Mouse (Mus musculus) hindbrain, postnatal 0 days (tissue): ENCODE data around the gene Ribc2. TPM values are rescaled to one million over a fixed set of nuclear protein-coding genes. Genes with fewer than 3 reads are reported as not detected.

Source experiments
- ATAC-seq: fragments of 200-750 bp; cut with Nextera tagmentation; 2 replicates; pipeline ENCODE4 v1.8.0; 2017; ENCODE audit warnings: mild to moderate bottlenecking, moderate TSS enrichment, moderate library complexity
- DNase-seq: peaks from one replicate; pipeline ENCODE4 v3.0.0-alpha.2; 2015; ENCODE audit warnings: low spot score
- H3K27ac ChIP-seq: fragments of 300-500 bp; sonication (generic); 2 replicates; pipeline ENCODE4 v1.5.1; 2014; ENCODE audit warnings: mild to moderate bottlenecking
- H3K27me3 ChIP-seq: fragments of 300-500 bp; sonication (generic); 2 replicates; pipeline ENCODE4 v1.6.1; 2014; ENCODE audit warnings: low read length, mixed read lengths; ENCODE audit not compliant: insufficient read depth
- H3K36me3 ChIP-seq: fragments of 300-500 bp; sonication (generic); 2 replicates; pipeline ENCODE4 v1.6.1; 2014; ENCODE audit warnings: low read length, mixed read lengths; ENCODE audit not compliant: insufficient read depth
- H3K4me1 ChIP-seq: fragments of 300-500 bp; sonication (generic); 2 replicates; pipeline ENCODE4 v1.6.1; 2014; ENCODE audit warnings: antibody characterized with exemption, low read length, mixed read lengths; ENCODE audit not compliant: insufficient read depth
- H3K4me2 ChIP-seq: fragments of 300-500 bp; sonication (generic); 2 replicates; pipeline ENCODE4 v1.6.1; 2014; ENCODE audit warnings: low read depth, mild to moderate bottlenecking, low read length, moderate library complexity, mixed read lengths
- H3K4me3 ChIP-seq: fragments of 300-500 bp; sonication (generic); 2 replicates; pipeline ENCODE4 v1.5.1; 2014; ENCODE audit warnings: low read length
- H3K9ac ChIP-seq: fragments of 300-500 bp; sonication (generic); replicated peaks from 2 replicates; pipeline ENCODE4 v1.6.1; 2014; ENCODE audit warnings: mild to moderate bottlenecking, low read length, moderate library complexity, mixed read lengths
- H3K9me3 ChIP-seq: fragments of 300-500 bp; sonication (generic); 2 replicates; pipeline ENCODE4 v1.6.1; 2016; ENCODE audit warnings: low read length, mixed read lengths
- CTCF ChIP-seq: IDR thresholded peaks from 2 replicates; pipeline ENCODE4 v1.5.1; 2016; ENCODE audit warnings: antibody characterized with exemption, control low read depth, low read depth
- WGBS: fragments of 180-500 bp; shearing (Covaris S2); extraction: QIAGEN DNeasy Blood & Tissue Kit; methylation state at CpG from one replicate; pipeline ENCODE4 v1.1.7; 2014; 5-methylcytosine and 5-hydroxymethylcytosine counted together
- polyA plus RNA-seq: library from polyadenylated mRNA; unstranded; fragments of >200 nt; fragmentation: Nextera tagmentation; extraction: Ambion mirVana; gene quantifications from 2 replicates; pipeline ENCODE4 v1.2.1, GENCODE M21; 2015
- total RNA-seq: library from RNA; depleted of rRNA; stranded (reverse); fragments of >200 nt; gene quantifications from 2 replicates; pipeline ENCODE4 v1.2.3, GENCODE M21; 2014

Gene Ribc2
- total and polyA plus RNA-seq, 2 experiments from 2014 or later: 0.73 to 0.94 TPM

DNA sequence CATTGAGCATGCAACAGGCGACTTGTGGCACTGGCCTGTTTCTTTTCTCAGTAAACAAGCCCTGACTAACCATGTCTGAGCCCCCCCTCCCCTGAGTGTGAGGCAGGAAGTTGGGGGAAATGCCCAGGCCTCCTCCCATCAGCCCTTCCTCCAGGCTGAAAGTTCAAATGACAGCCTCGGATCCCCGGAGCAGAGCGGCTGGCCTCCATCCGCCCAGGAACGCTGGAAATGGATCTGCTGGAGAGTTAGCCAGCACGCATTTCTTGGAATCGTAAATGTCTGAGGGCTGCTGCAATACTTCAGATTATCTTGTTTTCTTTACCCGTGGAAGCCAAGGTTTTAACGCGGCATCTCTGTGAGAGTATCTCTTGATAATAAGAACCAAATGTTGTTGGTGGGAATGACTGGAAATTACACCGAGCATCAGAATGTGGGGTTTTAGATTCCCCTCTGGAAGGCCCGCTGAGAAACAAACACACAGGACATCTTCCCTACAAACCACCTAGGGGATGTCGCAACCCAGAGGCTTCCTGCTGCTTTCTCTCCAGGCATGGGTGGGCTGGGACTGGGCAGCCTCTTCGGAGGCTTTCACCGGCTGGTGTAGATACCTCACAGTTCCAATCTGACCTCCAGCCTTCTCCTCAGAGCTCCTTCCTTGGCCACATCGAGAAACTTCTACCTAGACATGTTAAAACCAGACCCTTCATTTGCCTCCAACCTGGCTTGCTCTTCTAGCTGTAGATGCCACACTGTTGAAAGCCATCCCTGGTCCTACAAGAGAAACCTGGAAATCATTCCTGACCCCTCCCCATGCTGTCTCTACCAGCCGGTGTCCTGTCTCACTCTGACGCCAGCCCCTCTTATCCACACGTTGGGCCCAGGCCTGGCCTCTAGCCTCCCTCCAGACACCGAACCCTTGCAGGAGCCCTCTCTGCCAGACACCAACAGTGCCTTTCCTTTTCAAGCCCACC, 31.1 kb downstream of the Ribc2 start:
- H3K9ac ChIP-seq: no peak overlapping the region
- H3K4me3 ChIP-seq: no peak overlapping the region
- no peaks in the 10 kb centered on the region for H3K27me3 ChIP-seq
- no peak overlapping the region for H3K4me2 ChIP-seq
- TF ChIP-seq CTCF: no peak
- DNase-seq (no peak), ATAC-seq (no peak)
- no peak overlapping the region for H3K27ac ChIP-seq
- H3K9me3 ChIP-seq: no peaks in the 10 kb centered on the region
- WGBS: 64% methylated on average over 21 of the region's 21 CpGs
- H3K36me3 ChIP-seq: no peaks in the 10 kb centered on the region
- H3K4me1 ChIP-seq: peaks cover 9% of the 10 kb centered on the region

DNA sequence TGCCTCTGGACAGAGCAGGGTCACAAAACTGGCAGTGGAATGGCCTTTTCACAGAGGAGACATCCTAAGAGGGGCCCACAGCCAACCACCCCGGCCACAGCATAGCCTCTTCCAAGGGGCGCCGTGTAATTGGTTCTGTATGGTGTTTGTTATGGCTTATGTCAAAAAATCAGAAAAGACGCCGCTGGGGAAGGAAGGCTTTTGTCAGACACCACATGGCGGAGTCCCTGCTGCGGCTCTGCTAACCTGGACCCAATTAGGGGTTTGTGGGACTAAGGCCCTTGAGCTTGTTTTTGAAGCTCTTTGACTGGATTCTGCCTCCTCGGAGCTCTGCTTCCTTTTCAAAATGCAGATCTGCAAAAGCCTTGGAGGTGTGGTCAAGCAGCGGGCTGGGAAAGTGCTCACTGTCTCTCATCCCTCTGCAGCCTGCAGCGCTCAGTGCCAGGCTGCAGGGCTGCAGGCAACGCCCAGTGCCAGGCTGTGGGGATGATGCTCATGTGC, 34.6 kb downstream of the Ribc2 start:
- peak; percentile 67; the same call in 1 of the 2 replicates for ATAC-seq
- peak overlapping the region; percentile 33; the same call in 1 of the 2 replicates for H3K9ac ChIP-seq
- no peak overlapping the region for H3K4me3 ChIP-seq
- H3K27me3 ChIP-seq: no peaks in the 10 kb centered on the region
- peak; percentile 44 for DNase-seq
- WGBS: 9% methylated on average over 11 of the region's 11 CpGs
- no peaks in the 10 kb centered on the region for H3K9me3 ChIP-seq
- peaks cover 9% of the 10 kb centered on the region for H3K4me1 ChIP-seq
- TF ChIP-seq CTCF: no peak
- H3K36me3 ChIP-seq: no peaks in the 10 kb centered on the region
- no peak overlapping the region for H3K4me2 ChIP-seq
- H3K27ac ChIP-seq: peak overlapping the region; percentile 45

- peak; percentile 35 for DNase-seq
- Histone ChIP-seq H3K4me3 (no peak overlapping the region), H3K9ac (peak overlapping the region; percentile 33; the same call in 1 of the 2 replicates), H3K27ac (peak overlapping the region; percentile 45; the same call in 1 of the 2 replicates), H3K4me1 (peaks cover 9% of the 10 kb centered on the region), H3K27me3 (no peaks in the 10 kb centered on the region), H3K4me2 (no peak overlapping the region), H3K36me3 (no peaks in the 10 kb centered on the region), H3K9me3 (no peaks in the 10 kb centered on the region)
- no peak for TF ChIP-seq CTCF
- WGBS: 54% methylated on average over 12 of the region's 12 CpGs
- ATAC-seq: no peak
Measured at GRCm38 (mm10) chr15:85167086-85167679, 35.3 kb downstream of the Ribc2 start.

DNA sequence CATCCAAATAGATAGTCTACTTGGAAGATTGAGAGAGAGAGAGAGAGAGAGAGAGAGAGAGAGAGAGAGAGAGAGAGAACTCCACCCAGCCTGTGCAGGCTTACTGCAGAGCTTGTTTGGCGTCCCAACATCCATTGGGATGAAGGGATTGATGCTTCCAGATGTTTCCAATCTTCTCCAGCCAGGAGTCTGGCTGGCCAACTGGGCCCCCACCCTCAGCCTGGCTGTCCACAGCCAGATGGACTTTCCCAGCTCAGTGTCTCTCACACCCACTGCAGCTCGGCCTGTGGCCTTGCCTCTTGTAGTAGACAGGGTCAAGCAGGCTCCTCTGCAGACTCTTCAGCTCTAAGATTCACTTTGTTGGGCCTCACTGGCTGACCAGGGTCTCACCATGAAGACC, 40.2 kb downstream of the Ribc2 start:
- no peaks in the 10 kb centered on the region for H3K9me3 ChIP-seq
- H3K4me1 ChIP-seq: peaks cover 3% of the 10 kb centered on the region
- no peak overlapping the region for H3K4me3 ChIP-seq
- H3K27ac ChIP-seq: no peak overlapping the region
- no peaks in the 10 kb centered on the region for H3K27me3 ChIP-seq
- WGBS: 81% methylated on average over 2 of the region's 2 CpGs
- ATAC-seq: no peak
- DNase-seq: no peak
- H3K4me2 ChIP-seq: no peak overlapping the region
- no peaks in the 10 kb centered on the region for H3K36me3 ChIP-seq
- H3K9ac ChIP-seq: no peak overlapping the region
- TF ChIP-seq CTCF: no peak

DNA sequence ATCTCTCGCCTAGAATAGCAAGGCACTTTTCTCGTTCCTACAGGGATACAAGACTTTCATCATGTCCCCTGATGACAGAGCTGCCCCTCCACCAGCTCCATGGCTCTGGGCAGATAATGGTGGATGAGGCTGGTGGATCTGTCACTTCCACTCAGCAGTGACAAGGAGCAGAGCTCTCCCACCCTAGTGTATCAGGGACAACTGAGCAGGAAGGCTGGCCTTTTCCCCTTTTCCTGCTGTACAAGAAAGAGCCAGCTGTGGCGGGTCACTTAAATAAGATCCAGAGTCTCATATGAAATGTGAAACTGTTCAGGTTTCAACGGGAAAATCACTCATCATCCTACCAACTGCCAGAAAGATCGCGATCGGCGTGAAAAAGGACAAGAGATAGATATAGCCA, 41.5 kb downstream of the Ribc2 start:
- no peak for TF ChIP-seq CTCF
- H3K36me3 ChIP-seq: no peaks in the 10 kb centered on the region
- H3K4me2 ChIP-seq: no peak overlapping the region
- no peak overlapping the region for H3K27ac ChIP-seq
- no peaks in the 10 kb centered on the region for H3K4me1 ChIP-seq
- no peaks in the 10 kb centered on the region for H3K9me3 ChIP-seq
- DNase-seq (no peak), ATAC-seq (no peak)
- H3K4me3 ChIP-seq: no peak overlapping the region
- 76% methylated on average over 8 of the region's 8 CpGs for WGBS
- H3K9ac ChIP-seq: no peak overlapping the region
- H3K27me3 ChIP-seq: no peaks in the 10 kb centered on the region

GRCm38 (mm10) chr15:85174060-85174459, 42.2 kb downstream of the Ribc2 start:
- no peaks in the 10 kb centered on the region for H3K36me3 ChIP-seq
- no peak for ATAC-seq
- H3K4me3 ChIP-seq: no peak overlapping the region
- no peaks in the 10 kb centered on the region for H3K4me1 ChIP-seq
- H3K27me3 ChIP-seq: no peaks in the 10 kb centered on the region
- no peak overlapping the region for H3K27ac ChIP-seq
- H3K9me3 ChIP-seq: no peaks in the 10 kb centered on the region
- 72% methylated on average over 10 of the region's 10 CpGs for WGBS
- no peak overlapping the region for H3K4me2 ChIP-seq
- no peak for DNase-seq
- no peak overlapping the region for H3K9ac ChIP-seq
- no peak for TF ChIP-seq CTCF
